Mouse (Mus musculus): ENCODE results near the gene Gm43517.

DNA sequence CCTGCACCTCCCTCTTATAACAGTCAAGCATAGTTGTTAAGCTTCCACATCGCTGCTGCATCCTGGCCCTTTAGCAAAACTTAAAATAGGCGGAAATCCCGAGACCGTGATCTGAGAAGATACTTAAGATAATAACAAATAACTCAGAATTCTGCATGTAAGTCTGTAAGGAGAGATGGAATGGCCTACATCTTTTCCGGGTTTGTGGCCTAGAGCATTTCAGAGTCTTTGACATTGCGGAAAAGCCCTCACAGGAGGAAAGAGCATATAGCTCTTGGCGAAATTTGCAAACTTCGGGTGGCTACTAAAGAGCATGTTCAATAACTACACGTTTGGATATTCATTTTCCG, 7.0 kb downstream of the Gm43517 start:
- no peak for TF ChIP-seq CTCF (IDR thresholded peaks at IDR 0.05; ENCODE audit: low read depth)
- no peak for TF ChIP-seq EP300 (IDR thresholded peaks at IDR 0.05; ENCODE audit: low read depth)

Measured in liver, postnatal 0 days (tissue).